Mouse (Mus musculus): ENCODE measurements at regions not wholly inside any gene's neighbourhood (a gene's known extent, or its start where the extent isn't known, plus 50 kb on each side); places are given as distances from the start of the nearest gene placed in this dataset.
A peak's percentile ranks its signal among the peaks of the same experiment; 100 is the strongest.

DNA sequence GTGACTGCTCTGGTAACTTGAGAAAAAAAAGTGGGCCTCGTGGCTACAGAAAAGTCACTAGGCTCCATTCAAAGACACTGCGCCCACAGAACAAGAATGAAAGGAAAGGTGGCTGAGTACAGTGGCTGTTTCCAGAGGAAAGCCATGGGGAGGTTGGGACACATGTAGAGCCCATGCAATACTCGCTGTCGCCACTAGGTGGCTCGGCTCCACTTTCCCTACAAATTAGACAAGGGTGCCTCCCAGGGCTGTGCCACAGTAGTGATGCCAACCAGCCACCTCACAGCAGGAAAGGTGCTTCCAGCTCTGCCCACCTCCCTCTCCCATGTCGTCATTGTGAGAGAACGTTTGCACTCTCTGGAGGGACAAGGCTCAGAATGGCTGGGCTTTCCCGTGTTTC, 185.8 kb upstream of the Kcnab2 start:
- TF ChIP-seq CTCF (IDR thresholded peaks at IDR 0.05; ENCODE audit: low read depth, low read length), result peak; percentile 74
- TF ChIP-seq EP300 (IDR thresholded peaks at IDR 0.05; ENCODE audit: insufficient read depth, low read depth, low read length), result no peak

Measured in ES-Bruce4 (cell line).